Mouse (Mus musculus) neural tube, embryonic 13.5 days (tissue): ENCODE results near the gene Wdr90. TPM values are rescaled to one million over a fixed set of nuclear protein-coding genes. Genes with fewer than 3 reads are reported as not detected.
"Not testable (repeated sequence)": the region's sequence is repeated elsewhere in the genome, so short reads cannot be mapped to it uniquely, and the experiment has no call there.

Experiments used
- ATAC-seq: fragments of 200-750 bp; cut with Nextera tagmentation; 2 replicates; pipeline ENCODE4 v1.8.0; 2017; ENCODE audit warnings: low read depth, mild to moderate bottlenecking, moderate TSS enrichment, moderate library complexity
- H3K27ac ChIP-seq: fragments of 300-500 bp; sonication (generic); replicated peaks from 2 replicates; pipeline ENCODE4 v1.5.1; 2015; ENCODE audit warnings: moderate library complexity, mild to moderate bottlenecking, inconsistent platforms
- H3K27me3 ChIP-seq: fragments of 300-500 bp; sonication (generic); 2 replicates; pipeline ENCODE4 v1.6.1; 2015; ENCODE audit warnings: mild to moderate bottlenecking, inconsistent platforms
- H3K36me3 ChIP-seq: fragments of 300-500 bp; sonication (generic); 2 replicates; pipeline ENCODE4 v1.6.1; 2015; ENCODE audit warnings: mild to moderate bottlenecking, inconsistent platforms
- H3K4me1 ChIP-seq: fragments of 300-500 bp; sonication (generic); replicated peaks from 2 replicates; pipeline ENCODE4 v1.6.1; 2015; ENCODE audit warnings: inconsistent platforms
- H3K4me2 ChIP-seq: fragments of 300-500 bp; sonication (generic); 2 replicates; pipeline ENCODE4 v1.6.1; 2015; ENCODE audit warnings: inconsistent platforms, mild to moderate bottlenecking, moderate library complexity
- H3K4me3 ChIP-seq: fragments of 300-500 bp; sonication (generic); 2 replicates; pipeline ENCODE4 v1.5.1; 2015; ENCODE audit warnings: mild to moderate bottlenecking, inconsistent platforms
- H3K9ac ChIP-seq: fragments of 300-500 bp; sonication (generic); 2 replicates; pipeline ENCODE4 v1.6.1; 2015; ENCODE audit warnings: moderate library complexity, mild to moderate bottlenecking, inconsistent platforms
- H3K9me3 ChIP-seq: fragments of 300-500 bp; sonication (generic); 2 replicates; pipeline ENCODE4 v1.6.1; 2016; ENCODE audit warnings: inconsistent platforms
- WGBS: fragments of 180-500 bp; shearing (Covaris S2); methylation state at CpG from one replicate; pipeline ENCODE4 v1.1.7; 2015; 5-methylcytosine and 5-hydroxymethylcytosine counted together
- microRNA-seq: library from miRNA; unstranded; fragments of <30 nt; microRNA quantifications from one replicate; pipeline ENCODE4, GENCODE M21; 2016
- polyA plus RNA-seq: library from polyadenylated mRNA; unstranded; fragments of >200 nt; fragmentation: Nextera tagmentation; extraction: Ambion mirVana; gene quantifications from 2 replicates; pipeline ENCODE4 v1.2.1, GENCODE M21; 2015

Wdr90 gene
- polyA plus RNA-seq, 1 experiment from 2014 or later: 15.6 TPM

- not testable (repeated sequence) for H3K9ac ChIP-seq, H3K4me2 ChIP-seq, H3K27ac ChIP-seq, H3K4me3 ChIP-seq, H3K9me3 ChIP-seq, ATAC-seq, H3K27me3 ChIP-seq, H3K36me3 ChIP-seq
- WGBS: 61% methylated on average over 2 of the region's 2 CpGs
- peaks cover 56% of the 10 kb centered on the region for H3K4me1 ChIP-seq
These were observed 53.8 kb downstream of the Wdr90 start for GRCm38 (mm10) chr17:25807452-25807851.

DNA sequence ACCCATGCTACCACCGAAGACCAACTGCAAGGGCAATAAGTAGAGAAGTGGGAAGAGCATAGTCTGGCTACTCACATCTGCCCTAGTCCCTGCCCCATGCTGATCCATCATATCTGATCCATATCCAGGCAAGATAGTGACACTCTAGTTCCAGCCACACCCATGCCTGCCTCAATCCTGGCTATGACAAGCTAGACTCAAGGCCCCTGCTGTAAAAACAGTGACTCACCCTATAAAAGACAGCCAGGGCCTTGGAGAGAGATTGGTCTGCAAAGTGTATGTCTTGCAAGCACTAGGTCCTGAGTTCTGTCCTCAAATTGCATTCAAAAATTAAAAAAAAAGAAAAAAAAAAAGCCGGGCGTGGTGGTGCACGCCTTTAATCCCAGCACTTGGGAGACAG lies 54.8 kb downstream of the Wdr90 start:
- Histone ChIP-seq H3K9me3 (no peaks in the 10 kb centered on the region), H3K4me2 (no peak overlapping the region), H3K4me3 (no peak overlapping the region), H3K4me1 (peaks cover 52% of the 10 kb centered on the region), H3K27me3 (0 out of 2 replicates have a peak, but pooled peaks cover 5% of the 10 kb centered on the region), H3K36me3 (no peaks in the 10 kb centered on the region), H3K27ac (no peak overlapping the region), H3K9ac (no peak overlapping the region)
- ATAC-seq: no peak
- 69% methylated on average over 4 of the region's 4 CpGs for WGBS

DNA sequence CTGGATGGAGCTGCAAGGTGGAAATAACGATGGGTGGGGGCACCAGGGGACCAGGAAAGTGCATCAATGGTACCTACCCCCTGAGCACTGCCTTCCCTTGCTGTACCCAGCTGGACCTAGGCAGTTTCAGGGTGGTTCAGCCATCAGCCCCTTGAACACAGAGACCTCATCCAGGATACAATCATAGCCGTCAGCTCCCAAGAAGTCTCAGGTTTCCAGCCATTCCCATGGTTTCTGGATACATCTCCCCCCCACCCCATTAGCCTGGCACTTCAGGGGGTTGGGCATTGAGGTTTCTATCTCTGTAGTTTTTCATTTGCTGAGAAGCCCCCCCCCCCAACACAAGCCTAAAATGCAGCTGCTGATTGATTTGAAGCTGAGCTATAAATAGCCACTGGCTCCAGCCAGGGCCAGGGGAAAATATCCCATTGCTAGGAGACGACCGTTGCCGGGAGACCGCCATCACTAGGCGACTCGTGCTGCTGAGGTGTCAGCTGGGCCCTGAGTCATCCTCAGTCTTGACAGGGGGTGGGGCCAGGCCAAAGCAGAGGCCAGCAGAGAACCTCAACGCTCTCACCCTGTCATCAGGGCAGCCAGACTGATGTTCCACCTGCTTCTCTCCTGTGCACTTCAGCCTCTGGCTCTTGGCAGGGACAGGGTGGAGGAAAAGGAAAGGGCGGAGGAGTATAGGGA lies 58.3 kb downstream of the Wdr90 start:
- no peaks in the 10 kb centered on the region for H3K27me3 ChIP-seq
- no peaks in the 10 kb centered on the region for H3K9me3 ChIP-seq
- ATAC-seq: peak; percentile 90
- peak overlapping the region; percentile 88 for H3K27ac ChIP-seq
- no peaks in the 10 kb centered on the region for H3K36me3 ChIP-seq
- H3K4me2 ChIP-seq: peak overlapping the region; percentile 38
- WGBS: 7% methylated on average over 10 of the region's 10 CpGs
- peak overlapping the region; percentile 5; the same call in 1 of the 2 replicates for H3K4me3 ChIP-seq
- H3K4me1 ChIP-seq: peaks cover 25% of the 10 kb centered on the region
- H3K9ac ChIP-seq: peak overlapping the region; percentile 58

- H3K36me3 ChIP-seq: no peaks in the 10 kb centered on the region
- no peaks in the 10 kb centered on the region for H3K27me3 ChIP-seq
- no peak for ATAC-seq
- WGBS: 8% methylated on average over 6 of the region's 6 CpGs
- no peak overlapping the region for H3K9ac ChIP-seq
- no peaks in the 10 kb centered on the region for H3K9me3 ChIP-seq
- H3K4me3 ChIP-seq: no peak overlapping the region
- H3K4me1 ChIP-seq: peaks cover 40% of the 10 kb centered on the region
- no peak overlapping the region for H3K27ac ChIP-seq
- H3K4me2 ChIP-seq: no peak overlapping the region
These were observed 60.3 kb downstream of the Wdr90 start for GRCm38 (mm10) chr17:25801029-25801428.

DNA sequence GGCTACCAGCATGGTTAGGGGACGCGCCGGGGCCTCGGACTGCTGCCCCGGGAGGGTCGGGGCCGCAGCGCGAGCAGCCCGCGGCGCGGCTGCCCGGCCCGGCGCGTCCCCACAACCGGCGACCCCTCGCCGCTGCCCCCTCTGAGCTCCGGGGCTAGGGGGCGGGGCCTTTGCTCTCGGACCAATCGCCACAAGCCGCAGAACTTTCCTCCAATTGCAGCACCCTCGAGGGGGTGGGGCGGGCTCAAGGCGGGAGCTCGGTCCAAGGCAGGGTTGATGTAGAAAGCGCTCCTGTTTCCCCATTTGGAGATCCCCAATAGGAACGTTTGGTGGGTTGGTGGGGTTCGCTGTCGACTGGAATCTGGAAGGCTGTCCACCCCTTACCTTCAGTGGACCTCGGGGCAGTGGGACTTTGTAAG lies 64.3 kb downstream of the Wdr90 start, which contains the start of gene Metrn:
Gene Metrn (minus strand): TSS at position 186 of the 419 bp plus-strand sequence.
- ATAC-seq: peak; percentile 71
- Histone ChIP-seq H3K4me2 (peak within 1 kb of the TSS; percentile 92), H3K9ac (peak within 1 kb of the TSS; percentile 73), H3K9me3 (no peaks in the 10 kb centered on the region), H3K36me3 (no peaks in the 10 kb centered on the region), H3K27me3 (no peaks in the 10 kb centered on the region), H3K4me1 (peaks cover 53% of the 10 kb centered on the region), H3K4me3 (peak within 1 kb of the TSS; percentile 65), H3K27ac (peak within 1 kb of the TSS; percentile 81)
- WGBS: under 1% methylated on average over 35 of the region's 35 CpGs

DNA sequence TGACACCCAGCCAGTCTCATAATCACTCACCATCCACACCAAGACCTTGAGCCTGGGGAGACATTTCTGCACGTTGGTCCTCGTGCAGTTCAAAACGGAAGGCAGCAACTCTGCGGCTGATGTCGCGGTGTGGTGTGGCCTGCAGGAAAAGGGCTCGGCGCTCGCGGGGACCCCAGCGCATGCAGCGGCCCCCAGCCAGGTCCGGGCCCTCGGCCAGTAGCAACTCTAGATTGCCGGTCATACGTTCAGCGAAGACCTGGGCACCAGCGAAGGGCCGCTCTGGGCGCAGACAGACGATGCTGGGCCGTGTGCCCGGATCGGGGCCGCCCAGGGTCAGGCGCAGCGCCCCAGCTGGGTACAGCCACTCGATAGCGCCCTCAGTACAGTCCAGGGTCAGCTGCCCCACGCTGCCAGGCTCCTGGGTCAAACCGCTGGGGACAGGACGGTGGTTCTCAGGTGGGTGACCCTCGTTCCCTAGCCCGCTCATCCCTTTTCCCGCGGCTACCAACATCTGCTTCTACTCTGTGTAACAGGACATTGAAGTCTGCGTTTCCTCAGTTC lies 65.0 kb downstream of the Wdr90 start:
- H3K27me3 ChIP-seq: no peaks in the 10 kb centered on the region
- WGBS: 1% methylated on average over 37 of the region's 37 CpGs
- ATAC-seq: no peak
- peak overlapping the region; percentile 65 for H3K4me3 ChIP-seq
- H3K36me3 ChIP-seq: no peaks in the 10 kb centered on the region
- peak overlapping the region; percentile 92 for H3K4me2 ChIP-seq
- H3K27ac ChIP-seq: peak overlapping the region; percentile 81
- H3K9me3 ChIP-seq: no peaks in the 10 kb centered on the region
- H3K4me1 ChIP-seq: peaks cover 58% of the 10 kb centered on the region
- H3K9ac ChIP-seq: peak overlapping the region; percentile 73

GRCm38 (mm10) chr17:25795609-25796092 lies 65.7 kb downstream of the Wdr90 start, which contains the start of gene AC134908.4:
AC134908.4 (minus strand) TSS chr17:25795659.
- peak within 1 kb of the TSS; percentile 92 for H3K27ac ChIP-seq
- no peak for ATAC-seq
- 2% methylated on average over 6 of the region's 6 CpGs for WGBS
- no peaks in the 10 kb centered on the region for H3K36me3 ChIP-seq
- H3K9me3 ChIP-seq: no peaks in the 10 kb centered on the region
- H3K4me2 ChIP-seq: peak within 1 kb of the TSS; percentile 92
- peak within 1 kb of the TSS; percentile 65 for H3K4me3 ChIP-seq
- H3K27me3 ChIP-seq: no peaks in the 10 kb centered on the region
- H3K9ac ChIP-seq: peak within 1 kb of the TSS; percentile 73
- peaks cover 64% of the 10 kb centered on the region for H3K4me1 ChIP-seq

DNA sequence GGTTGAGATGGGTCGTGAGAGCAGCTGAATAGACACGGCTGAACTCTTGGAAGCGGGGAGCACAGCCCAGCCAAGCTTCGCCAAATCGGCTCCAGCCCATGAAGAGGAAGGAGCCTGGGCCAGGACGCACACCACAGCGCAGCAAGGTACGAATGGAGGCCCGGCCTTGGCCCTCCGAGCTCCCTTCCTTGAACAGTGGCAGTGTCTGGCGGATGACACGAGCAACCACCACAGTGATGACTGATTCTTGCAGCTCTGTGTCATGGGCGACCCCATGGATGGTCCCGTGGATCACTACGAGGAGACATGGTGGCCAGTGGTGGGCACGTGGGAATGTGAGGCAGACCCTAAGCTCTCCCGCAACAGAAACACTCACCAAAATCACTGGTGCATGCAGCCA lies 66.3 kb downstream of the Wdr90 start:
- Histone ChIP-seq H3K9me3 (no peaks in the 10 kb centered on the region), H3K4me3 (peak overlapping the region; percentile 65), H3K9ac (peak overlapping the region; percentile 73), H3K27me3 (no peaks in the 10 kb centered on the region), H3K27ac (peak overlapping the region; percentile 92), H3K36me3 (peaks cover under 1% of the 10 kb centered on the region; the same call in 1 of the 2 replicates), H3K4me2 (peak overlapping the region; percentile 92), H3K4me1 (peaks cover 68% of the 10 kb centered on the region)
- 51% methylated on average over 17 of the region's 17 CpGs for WGBS
- no peak for ATAC-seq

Small RNA genes within 50 kb of the gene (microRNA-seq; reads per million reads assigned to microRNA genes)
- 0.44 reads per million for gene Mir3082

Other genes with a start within 250 kb of the Wdr90 start
- gene Gng13, start 144.3 kb downstream of the Wdr90 start, polyA plus RNA-seq: 2.1 and 2.8 TPM in 2 replicates
- gene Chtf18, start 134.1 kb downstream of the Wdr90 start, polyA plus RNA-seq: 7.3 and 9.1 TPM in 2 replicates
- 20.4 and 24.4 TPM in 2 replicates for gene Rpusd1, start 133.8 kb downstream of the Wdr90 start, polyA plus RNA-seq
- not detected in 2 replicates for gene Mslnl, start 125.5 kb downstream of the Wdr90 start, polyA plus RNA-seq
- gene Msln, start 107.1 kb downstream of the Wdr90 start, polyA plus RNA-seq: 0.29 and 0.54 TPM in 2 replicates
- gene Narfl, start 87.7 kb downstream of the Wdr90 start, polyA plus RNA-seq: 26.4 and 26.6 TPM in 2 replicates
- gene Haghl, start 75.8 kb downstream of the Wdr90 start, polyA plus RNA-seq: 101 and 107 TPM in 2 replicates
- gene Ccdc78, start 74.9 kb downstream of the Wdr90 start, polyA plus RNA-seq: 0.33 and 0.39 TPM in 2 replicates
- gene Fam173a, start 68.6 kb downstream of the Wdr90 start, polyA plus RNA-seq: 70.5 and 73.6 TPM in 2 replicates
- 0.66 and 1.9 TPM in 2 replicates for gene AC134908.4, start 65.8 kb downstream of the Wdr90 start, polyA plus RNA-seq
- 46.7 and 58.7 TPM in 2 replicates for gene Metrn, start 64.4 kb downstream of the Wdr90 start, polyA plus RNA-seq
- gene Fbxl16, start 52.4 kb downstream of the Wdr90 start, polyA plus RNA-seq: 27.7 and 31.8 TPM in 2 replicates
- gene Wdr24, start 37.9 kb downstream of the Wdr90 start, polyA plus RNA-seq: 27.0 and 28.3 TPM in 2 replicates
- 55.2 and 60.6 TPM in 2 replicates for gene Jmjd8, start 32.6 kb downstream of the Wdr90 start, polyA plus RNA-seq
- gene Stub1, start 28.1 kb downstream of the Wdr90 start, polyA plus RNA-seq: 284 and 316 TPM in 2 replicates
- gene Rhbdl1, start 24.2 kb downstream of the Wdr90 start, polyA plus RNA-seq: 18.9 and 21.1 TPM in 2 replicates
- gene Gm20683, start 19.7 kb downstream of the Wdr90 start, polyA plus RNA-seq: 6.9 and 7.5 TPM in 2 replicates
- gene Rhot2, start 16.6 kb downstream of the Wdr90 start, polyA plus RNA-seq: 15.4 and 18.3 TPM in 2 replicates
- 10.8 and 14.2 TPM in 2 replicates for gene Mcrip2, start 7.3 kb upstream of the Wdr90 start, polyA plus RNA-seq
- gene Mettl26, start 13.6 kb upstream of the Wdr90 start, polyA plus RNA-seq: 56.8 and 65.5 TPM in 2 replicates
- gene Wfikkn1, start 19.4 kb upstream of the Wdr90 start, polyA plus RNA-seq: 0.53 and 0.79 TPM in 2 replicates
- gene Rab40c, start 58.2 kb upstream of the Wdr90 start, polyA plus RNA-seq: 50.7 and 51.5 TPM in 2 replicates
- 56.1 and 62.3 TPM in 2 replicates for gene Pigq, start 83.4 kb upstream of the Wdr90 start, polyA plus RNA-seq
- gene Nhlrc4, start 83.5 kb upstream of the Wdr90 start, polyA plus RNA-seq: not detected in 2 replicates
- 0.22 and 0.34 TPM in 2 replicates for gene A930017K11Rik, start 91.1 kb upstream of the Wdr90 start, polyA plus RNA-seq
- 16.7 and 20.5 TPM in 2 replicates for gene Capn15, start 124.3 kb upstream of the Wdr90 start, polyA plus RNA-seq
- 25.9 and 28.3 TPM in 2 replicates for gene Rab11fip3, start 208.1 kb upstream of the Wdr90 start, polyA plus RNA-seq
- gene Decr2, start 228.8 kb upstream of the Wdr90 start, polyA plus RNA-seq: 32.7 and 35.1 TPM in 2 replicates
- gene Nme4, start 234.1 kb upstream of the Wdr90 start, polyA plus RNA-seq: 29.6 and 32.2 TPM in 2 replicates